Mouse (Mus musculus): ENCODE measurements around the gene Itga8.

Itga8 gene

GRCm38 (mm10) chr2:12295150-12295549 is 6.6 kb downstream of the Itga8 start:
- no peak for DNase-seq (ENCODE audit: low read depth, low spot score)

GRCm38 (mm10) chr2:12294060-12294459 is 7.7 kb downstream of the Itga8 start:
- DNase-seq (ENCODE audit: low read depth, low spot score), result peak; percentile 25

GRCm38 (mm10) chr2:12293458-12293857 is 8.3 kb downstream of the Itga8 start:
- no peak for DNase-seq (ENCODE audit: low read depth, low spot score)

- DNase-seq (ENCODE audit: low read depth, low spot score), result no peak
Measured at GRCm38 (mm10) chr2:12292023-12292820, 9.5 kb downstream of the Itga8 start.

- DNase-seq (ENCODE audit: low read depth, low spot score), result no peak
Measured at GRCm38 (mm10) chr2:12290235-12290634, 11.5 kb downstream of the Itga8 start.

- DNase-seq (ENCODE audit: low read depth, low spot score), result no peak
Measured at GRCm38 (mm10) chr2:12287831-12288230, 13.9 kb downstream of the Itga8 start.

GRCm38 (mm10) chr2:12280664-12281063 is 21.1 kb downstream of the Itga8 start:
- no peak for DNase-seq (ENCODE audit: low read depth, low spot score)

- peak; percentile 54 for DNase-seq (ENCODE audit: low read depth, low spot score)
Measured at GRCm38 (mm10) chr2:12279070-12279612, 22.6 kb downstream of the Itga8 start.

GRCm38 (mm10) chr2:12256635-12257317 is 44.9 kb downstream of the Itga8 start:
- no peak for DNase-seq (ENCODE audit: low read depth, low spot score)

GRCm38 (mm10) chr2:12255901-12256300 is 45.8 kb downstream of the Itga8 start:
- peak; percentile 34 for DNase-seq (ENCODE audit: low read depth, low spot score)

- DNase-seq (ENCODE audit: low read depth, low spot score), result no peak
Measured at GRCm38 (mm10) chr2:12235345-12235744, 66.4 kb downstream of the Itga8 start.

- DNase-seq (ENCODE audit: low read depth, low spot score), result no peak
Measured at GRCm38 (mm10) chr2:12229721-12230120, 72.0 kb downstream of the Itga8 start.

- DNase-seq (ENCODE audit: low read depth, low spot score), result no peak
Measured at GRCm38 (mm10) chr2:12228335-12228734, 73.4 kb downstream of the Itga8 start.

GRCm38 (mm10) chr2:12227243-12227642 is 74.5 kb downstream of the Itga8 start:
- no peak for DNase-seq (ENCODE audit: low read depth, low spot score)

- DNase-seq (ENCODE audit: low read depth, low spot score), result no peak
Measured at GRCm38 (mm10) chr2:12226367-12226766, 75.4 kb downstream of the Itga8 start.

- DNase-seq (ENCODE audit: low read depth, low spot score), result no peak
Measured at GRCm38 (mm10) chr2:12221671-12222070, 80.1 kb downstream of the Itga8 start.

GRCm38 (mm10) chr2:12213464-12213790 is 88.3 kb downstream of the Itga8 start:
- DNase-seq (ENCODE audit: low read depth, low spot score), result no peak

- no peak for DNase-seq (ENCODE audit: low read depth, low spot score)
Measured at GRCm38 (mm10) chr2:12212662-12213463, 88.9 kb downstream of the Itga8 start.

GRCm38 (mm10) chr2:12208142-12208541 is 93.6 kb downstream of the Itga8 start:
- DNase-seq (ENCODE audit: low read depth, low spot score), result no peak

GRCm38 (mm10) chr2:12206353-12206752 is 95.4 kb downstream of the Itga8 start:
- no peak for DNase-seq (ENCODE audit: low read depth, low spot score)

- DNase-seq (ENCODE audit: low read depth, low spot score), result no peak
Measured at GRCm38 (mm10) chr2:12205875-12206274, 95.8 kb downstream of the Itga8 start.

GRCm38 (mm10) chr2:12203231-12203630 is 98.5 kb downstream of the Itga8 start:
- no peak for DNase-seq (ENCODE audit: low read depth, low spot score)

Data from forelimb bud, embryonic 11.5 days (tissue).